Mouse (Mus musculus): ENCODE measurements around the gene Chpf. TPM values are rescaled to one million over a fixed set of nuclear protein-coding genes. Genes with fewer than 3 reads are reported as not detected.

Chpf gene
- polyA plus RNA-seq, 1 experiment from 2014 or later: 38.6 TPM

Other genes starting within 250 kb of the Chpf start
- not detected in 2 replicates for gene A630095N17Rik, start 247.2 kb downstream of the Chpf start, polyA plus RNA-seq (2015; fragmentation: Nextera tagmentation; extraction: Ambion mirVana)
- 41.3 and 45.7 TPM in 2 replicates for gene Dnajb2, start 242.9 kb downstream of the Chpf start, polyA plus RNA-seq (2015; fragmentation: Nextera tagmentation; extraction: Ambion mirVana)
- 0.54 and 0.87 TPM in 2 replicates for gene Ptprn, start 214.8 kb downstream of the Chpf start, polyA plus RNA-seq (2015; fragmentation: Nextera tagmentation; extraction: Ambion mirVana)
- gene Resp18, start 200.9 kb downstream of the Chpf start, polyA plus RNA-seq (2015; fragmentation: Nextera tagmentation; extraction: Ambion mirVana): 1.0 and 3.0 TPM in 2 replicates
- gene Dnpep, start 161.3 kb downstream of the Chpf start, polyA plus RNA-seq (2015; fragmentation: Nextera tagmentation; extraction: Ambion mirVana): 168 and 184 TPM in 2 replicates
- gene Des, start 119.0 kb downstream of the Chpf start, polyA plus RNA-seq (2015; fragmentation: Nextera tagmentation; extraction: Ambion mirVana): 41.6 and 53.6 TPM in 2 replicates
- gene Speg, start 104.0 kb downstream of the Chpf start, polyA plus RNA-seq (2015; fragmentation: Nextera tagmentation; extraction: Ambion mirVana): 61.4 and 61.5 TPM in 2 replicates
- 91.4 and 91.6 TPM in 2 replicates for gene Gmppa, start 43.4 kb downstream of the Chpf start, polyA plus RNA-seq (2015; fragmentation: Nextera tagmentation; extraction: Ambion mirVana)
- gene Asic4, start 28.9 kb downstream of the Chpf start, polyA plus RNA-seq (2015; fragmentation: Nextera tagmentation; extraction: Ambion mirVana): 1.00 and 1.5 TPM in 2 replicates
- 0.77 and 0.99 TPM in 2 replicates for gene Tmem198, start 225 bp upstream of the Chpf start, polyA plus RNA-seq (2015; fragmentation: Nextera tagmentation; extraction: Ambion mirVana)
- 55.7 and 60.9 TPM in 2 replicates for gene Obsl1, start 27.1 kb upstream of the Chpf start, polyA plus RNA-seq (2015; fragmentation: Nextera tagmentation; extraction: Ambion mirVana)
- 7.8 and 10.7 TPM in 2 replicates for gene Inha, start 27.8 kb upstream of the Chpf start, polyA plus RNA-seq (2015; fragmentation: Nextera tagmentation; extraction: Ambion mirVana)
- gene Stk11ip, start 42.2 kb upstream of the Chpf start, polyA plus RNA-seq (2015; fragmentation: Nextera tagmentation; extraction: Ambion mirVana): 28.8 and 30.6 TPM in 2 replicates
- 24.5 and 24.9 TPM in 2 replicates for gene Slc4a3, start 67.0 kb upstream of the Chpf start, polyA plus RNA-seq (2015; fragmentation: Nextera tagmentation; extraction: Ambion mirVana)

Measured in kidney, embryonic 16.5 days (tissue).